Mouse (Mus musculus) heart, adult 2 months (tissue): ENCODE results near the gene Mpdu1.

ENCODE experiments used
- CTCF ChIP-seq: fragments of 200-600 bp; IDR thresholded peaks from 2 replicates; pipeline ENCODE4 v1.8.1; 2022; ENCODE audit warnings: antibody characterized with exemption, mild to moderate bottlenecking, moderate library complexity
- EP300 ChIP-seq: fragments of 200-500 bp; IDR thresholded peaks from 2 replicates; pipeline ENCODE4 v1.6.1; 2011; ENCODE audit warnings: low read depth, low read length, control low read depth; ENCODE audit not compliant: insufficient read depth

DNA sequence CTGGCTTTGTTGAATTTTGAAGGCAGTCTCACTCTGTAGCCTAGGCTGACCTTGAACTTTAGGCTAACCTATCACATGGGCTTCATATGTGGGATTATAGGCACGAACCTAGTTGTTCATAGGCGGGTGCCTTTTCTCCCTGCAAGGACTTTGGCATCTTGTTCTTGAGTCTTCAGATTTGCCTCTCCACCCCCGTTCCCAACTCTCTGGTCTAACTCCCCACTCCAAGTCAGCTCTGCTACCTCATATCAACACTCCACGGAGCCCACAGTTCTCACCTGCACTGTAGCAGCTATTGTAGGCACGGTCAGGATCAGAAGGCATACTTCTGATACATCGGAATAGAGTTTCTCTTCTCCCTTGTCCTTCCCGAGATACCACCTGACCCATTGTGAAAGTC is 21.1 kb upstream of the Mpdu1 start:
- no peak for TF ChIP-seq CTCF
- no peak for TF ChIP-seq EP300
